Mouse (Mus musculus): ENCODE results near the gene Edf1.

GRCm38 (mm10) chr2:25557221-25557963, at the start of gene Edf1:
- TF ChIP-seq CTCF (IDR thresholded peaks at IDR 0.05; ENCODE audit: borderline replicate concordance, insufficient read depth, low read length) (no peak), POLR2A (IDR thresholded peaks at IDR 0.05; ENCODE audit: low read depth, low read length) (peak; percentile 87)
